Mouse (Mus musculus) C2C12 (cell line): ENCODE results near the gene Tmsb10.

ENCODE experiments used
- CEBPB ChIP-seq: IDR thresholded peaks from one replicate; pipeline ENCODE4 v1.6.1; 2011; ENCODE audit warnings: low read depth, mild to moderate bottlenecking, control low read depth, moderate library complexity
- CTCF ChIP-seq: IDR thresholded peaks from one replicate; pipeline ENCODE4 v1.5.1; 2011; ENCODE audit not compliant: control insufficient read depth, insufficient read depth, insufficient read length
- FOSL1 ChIP-seq: IDR thresholded peaks from one replicate; pipeline ENCODE4 v1.8.0; 2011; ENCODE audit warnings: mild to moderate bottlenecking, low read length; ENCODE audit not compliant: poor library complexity, insufficient read depth, severe bottlenecking
- MAX ChIP-seq: IDR thresholded peaks from one replicate; pipeline ENCODE4 v1.6.1; 2011; ENCODE audit warnings: mild to moderate bottlenecking, control low read depth
- MYOD1 ChIP-seq: IDR thresholded peaks from one replicate; pipeline ENCODE4 v1.6.1; 2011; ENCODE audit warnings: low read depth; ENCODE audit not compliant: control insufficient read depth, insufficient read length
- MYOG ChIP-seq: IDR thresholded peaks from one replicate; pipeline ENCODE4 v1.6.1; 2011; ENCODE audit not compliant: control insufficient read depth, insufficient read length; ENCODE audit errors: extremely low read depth
- USF1 ChIP-seq: IDR thresholded peaks from one replicate; pipeline ENCODE4 v1.6.1; 2011; ENCODE audit warnings: low read depth, mild to moderate bottlenecking, control low read depth, moderate library complexity

DNA sequence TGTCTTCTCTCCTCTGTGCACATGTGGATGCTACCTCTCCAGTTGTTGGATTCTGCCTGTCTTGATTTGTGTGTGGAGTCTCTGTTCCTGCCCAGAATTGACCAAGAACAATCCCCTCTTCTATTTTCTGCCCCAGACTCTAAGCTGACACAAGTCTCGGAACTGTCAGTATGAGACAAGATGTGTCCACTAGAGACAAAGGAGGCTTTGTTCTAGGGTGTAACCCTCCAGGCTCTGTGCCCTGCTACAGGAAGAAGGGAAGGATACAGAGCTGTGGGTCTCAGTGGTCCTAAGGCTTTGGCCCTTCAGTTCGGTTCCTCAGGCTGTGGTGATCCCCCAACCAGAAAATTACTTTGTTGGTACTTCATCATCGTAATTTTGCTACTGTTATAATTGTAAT lies 11.2 kb upstream of the Tmsb10 start:
- TF ChIP-seq USF1, result no peak
- no peak for TF ChIP-seq CTCF
- TF ChIP-seq MAX, result no peak
- TF ChIP-seq CEBPB, result no peak
- TF ChIP-seq FOSL1, result no peak
- no peak for TF ChIP-seq MYOG
- TF ChIP-seq MYOD1, result no peak
